In the genomic region with DNA sequence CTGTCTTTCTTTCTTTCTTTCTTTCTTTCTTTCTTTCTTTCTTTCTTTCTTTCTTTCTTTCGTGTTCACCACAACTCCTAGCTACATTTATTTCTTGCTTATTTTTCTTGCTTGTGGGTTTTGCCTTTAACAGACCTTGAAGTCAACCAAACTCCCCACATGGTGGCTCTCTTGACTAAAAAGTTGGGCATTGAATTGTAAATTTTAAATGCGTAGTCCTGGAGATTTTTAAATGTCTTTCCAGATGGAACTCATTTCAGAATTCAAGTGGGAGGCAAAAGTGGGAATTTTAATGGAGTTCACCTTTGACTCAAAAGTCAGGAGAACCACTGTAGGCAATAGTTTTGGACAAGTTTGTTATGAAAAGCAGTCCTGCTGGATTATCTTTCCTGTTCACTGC, we compare ENCODE assay signal across 1 mouse cellular context.
TF ChIP-seq lines count a peak whose summit lies in the region.

No protein-coding gene starts in this region.

TF ChIP-seq in CH12.LX, 34 proteins besides CTCF, POLR2A, EP300 and RAD21 (continued from another document):
- no peak for TF ChIP-seq ZKSCAN1 (IDR thresholded peaks at IDR 0.05; ENCODE audit: borderline replicate concordance, low read depth, low read length)
- TF ChIP-seq ZC3H11A (IDR thresholded peaks at IDR 0.05; ENCODE audit: low read depth, low read length), result no peak
- TF ChIP-seq TCF12 (IDR thresholded peaks at IDR 0.05; ENCODE audit: low read depth, low read length), result no peak
